Mouse (Mus musculus) C2C12 (cell line): ENCODE data around the gene Srrm3.
A peak's percentile ranks its signal among the peaks of the same experiment; 100 is the strongest.

Experiments used
- CTCF ChIP-seq: IDR thresholded peaks from one replicate; pipeline ENCODE4 v1.5.1; 2011; ENCODE audit not compliant: control insufficient read depth, insufficient read depth, insufficient read length
- FOSL1 ChIP-seq: IDR thresholded peaks from one replicate; pipeline ENCODE4 v1.8.0; 2011; ENCODE audit warnings: mild to moderate bottlenecking, low read length; ENCODE audit not compliant: poor library complexity, insufficient read depth, severe bottlenecking
- MAX ChIP-seq: IDR thresholded peaks from one replicate; pipeline ENCODE4 v1.6.1; 2011; ENCODE audit warnings: mild to moderate bottlenecking, control low read depth
- MYOD1 ChIP-seq: IDR thresholded peaks from one replicate; pipeline ENCODE4 v1.6.1; 2011; ENCODE audit warnings: low read depth; ENCODE audit not compliant: control insufficient read depth, insufficient read length
- MYOG ChIP-seq: IDR thresholded peaks from one replicate; pipeline ENCODE4 v1.6.1; 2011; ENCODE audit not compliant: control insufficient read depth, insufficient read length; ENCODE audit errors: extremely low read depth

DNA sequence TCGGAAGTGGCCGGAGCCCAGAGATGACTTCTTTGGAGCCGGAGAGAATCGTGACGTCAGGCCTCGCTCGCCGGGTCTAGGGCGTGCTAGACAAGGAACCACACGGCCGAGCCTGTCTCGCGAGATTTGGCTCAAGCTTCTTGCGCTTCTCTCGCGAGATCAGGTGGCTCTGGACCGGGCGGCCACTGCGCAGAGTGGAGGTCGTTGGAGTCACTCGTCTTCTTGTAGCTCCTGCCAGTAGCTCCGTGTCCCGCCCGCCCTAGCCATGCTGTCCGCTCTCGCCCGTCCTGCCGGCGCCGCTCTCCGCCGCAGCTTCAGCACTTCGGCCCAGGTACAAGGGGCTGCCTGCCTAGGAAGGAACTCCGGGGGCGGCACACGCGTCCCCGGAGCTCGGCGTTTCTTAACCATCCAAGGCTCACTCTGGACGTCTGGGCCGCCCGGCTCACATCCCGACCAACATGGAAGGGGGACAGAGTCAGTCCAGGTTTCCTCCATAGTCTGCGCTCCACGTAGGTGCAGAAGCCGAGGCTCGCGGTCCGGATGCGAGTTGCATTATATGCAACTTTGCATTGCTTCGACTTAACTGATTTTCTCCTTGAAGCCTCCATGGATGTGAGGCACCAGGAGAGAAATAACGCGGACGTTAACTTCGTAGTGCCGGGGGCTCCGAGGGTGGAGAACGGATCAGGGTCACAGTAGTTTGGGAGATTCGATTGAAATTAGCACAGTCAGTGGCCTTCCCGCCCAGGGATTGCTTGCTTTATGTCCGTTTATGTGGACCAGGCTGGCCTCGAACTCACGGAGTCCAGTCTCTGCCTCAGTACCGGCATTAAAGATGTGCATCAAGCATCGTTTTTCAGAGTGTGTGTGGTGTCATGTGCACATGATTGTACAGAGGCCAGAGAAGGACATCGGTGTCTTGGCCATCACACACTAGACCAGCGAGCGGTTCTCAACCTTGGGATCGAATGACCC, 27.9 kb upstream of the Srrm3 start, which contains the start of gene Mdh2:
- peak; percentile 26 for TF ChIP-seq MAX
- TF ChIP-seq MYOD1 = no peak
- TF ChIP-seq CTCF = no peak
- TF ChIP-seq MYOG = no peak
- no peak for TF ChIP-seq FOSL1
